Mouse (Mus musculus): ENCODE measurements at regions not wholly inside any gene's neighbourhood (a gene's known extent, or its start where the extent isn't known, plus 50 kb on each side); places are given as distances from the start of the nearest gene placed in this dataset.

DNA sequence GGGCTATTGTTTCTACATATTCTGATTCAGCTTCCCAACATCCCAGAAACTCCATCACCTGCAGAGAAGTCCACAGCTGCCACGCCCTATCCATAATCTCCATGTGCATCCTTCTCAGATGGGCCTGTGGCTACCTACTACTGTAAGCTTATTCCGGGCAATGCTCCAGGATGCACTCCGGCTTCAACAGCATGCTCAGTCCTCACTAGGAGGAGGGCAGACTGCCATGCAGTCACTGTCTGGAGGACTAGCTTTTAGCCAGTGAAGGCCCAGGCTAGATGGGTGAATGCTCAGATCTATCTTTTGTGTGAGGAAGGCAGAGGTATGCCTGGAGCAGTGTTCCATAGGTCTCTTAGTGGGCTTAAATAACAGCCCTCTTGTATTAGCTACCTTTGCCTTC lies 124.7 kb downstream of the Gm19935 start:
- Histone ChIP-seq H3K9me3 (ENCODE audit: control insufficient read depth) (no peaks in the 10 kb centered on the region), H3K4me1 (replicated peaks; ENCODE audit: control insufficient read depth, insufficient read depth, low read length) (no peaks in the 10 kb centered on the region), H3K4me2 (replicated peaks; ENCODE audit: low read depth) (no peak overlapping the region), H3K9ac (ENCODE audit: low read depth, low read length) (no peak overlapping the region), H3K27me3 (replicated peaks; ENCODE audit: control insufficient read depth, insufficient read depth, low read length) (no peaks in the 10 kb centered on the region), H3K36me3 (ENCODE audit: control insufficient read depth, insufficient read depth) (no peaks in the 10 kb centered on the region), H3K27ac (ENCODE audit: low read depth, low read length) (no peak overlapping the region), H3K4me3 (ENCODE audit: low read depth, low read length) (no peak overlapping the region)
- 91% methylated on average over 3 of the region's 3 CpGs for WGBS
- no peak for ATAC-seq
- no peak for TF ChIP-seq CTCF (IDR thresholded peaks at IDR 0.05; ENCODE audit: low read depth)

DNA sequence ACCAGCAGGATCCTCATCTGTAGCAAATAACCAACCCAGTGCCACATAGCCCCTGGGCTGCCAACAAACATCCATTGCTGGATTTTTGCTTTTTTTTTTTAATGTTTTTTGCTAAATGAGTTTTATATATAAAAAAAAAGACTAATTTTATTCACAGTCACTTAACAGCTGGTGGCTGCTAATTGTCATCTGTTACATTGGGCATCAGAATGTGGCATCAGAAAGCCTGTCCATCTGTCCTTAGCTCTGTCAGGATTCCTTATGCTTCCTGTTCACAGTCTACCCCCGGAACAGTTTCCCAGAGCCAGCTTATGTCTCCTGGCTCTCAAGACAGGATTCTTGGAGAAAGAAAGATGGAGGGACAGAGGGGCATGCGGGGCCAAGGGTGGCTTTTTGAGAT lies 132.1 kb downstream of the Gm19935 start:
- ATAC-seq: no peak
- TF ChIP-seq CTCF (IDR thresholded peaks at IDR 0.05; ENCODE audit: low read depth): no peak
- 96% methylated on average over 2 of the region's 2 CpGs for WGBS
- H3K27ac ChIP-seq (ENCODE audit: low read depth, low read length): no peak overlapping the region
- no peaks in the 10 kb centered on the region for H3K9me3 ChIP-seq (ENCODE audit: control insufficient read depth)
- H3K4me1 ChIP-seq (replicated peaks; ENCODE audit: control insufficient read depth, insufficient read depth, low read length): no peaks in the 10 kb centered on the region
- no peak overlapping the region for H3K4me2 ChIP-seq (replicated peaks; ENCODE audit: low read depth)
- H3K27me3 ChIP-seq (replicated peaks; ENCODE audit: control insufficient read depth, insufficient read depth, low read length): no peaks in the 10 kb centered on the region
- no peak overlapping the region for H3K4me3 ChIP-seq (ENCODE audit: low read depth, low read length)
- H3K36me3 ChIP-seq (ENCODE audit: control insufficient read depth, insufficient read depth): no peaks in the 10 kb centered on the region
- no peak overlapping the region for H3K9ac ChIP-seq (ENCODE audit: low read depth, low read length)

DNA sequence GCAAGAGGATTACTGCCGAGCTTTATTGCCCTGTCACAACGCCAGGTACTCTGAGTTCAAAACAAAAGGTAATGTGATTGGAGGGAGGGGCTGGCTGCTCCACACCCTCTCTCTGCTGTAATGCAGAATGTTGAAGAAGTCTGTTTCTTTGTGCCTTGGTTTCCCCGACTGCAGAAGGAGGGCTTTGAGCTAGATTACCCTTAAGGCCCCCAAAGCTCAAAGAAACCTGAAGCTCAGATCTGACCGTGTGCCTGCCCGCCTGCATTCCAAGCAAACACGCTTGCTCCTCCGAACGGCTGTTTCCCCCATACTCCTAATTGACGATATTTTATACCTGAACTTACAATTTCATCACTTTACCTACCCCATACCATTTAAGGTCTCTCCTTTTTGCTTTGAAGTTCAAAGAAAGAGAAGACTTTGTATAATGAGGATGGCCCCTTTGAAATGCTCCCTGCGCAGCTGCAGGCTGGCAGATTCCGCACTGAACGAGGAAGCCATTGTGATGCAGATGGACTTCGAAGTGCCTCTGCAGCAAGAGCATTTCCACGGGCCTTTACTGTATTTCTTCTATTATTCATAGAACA lies 146.6 kb downstream of the Gm19935 start:
- Histone ChIP-seq H3K4me1 (replicated peaks; ENCODE audit: control insufficient read depth, insufficient read depth, low read length) (no peaks in the 10 kb centered on the region), H3K4me2 (replicated peaks; ENCODE audit: low read depth) (peak overlapping the region; percentile 67), H3K36me3 (ENCODE audit: control insufficient read depth, insufficient read depth) (no peaks in the 10 kb centered on the region), H3K9me3 (ENCODE audit: control insufficient read depth) (no peaks in the 10 kb centered on the region), H3K27me3 (replicated peaks; ENCODE audit: control insufficient read depth, insufficient read depth, low read length) (no peaks in the 10 kb centered on the region), H3K9ac (ENCODE audit: low read depth, low read length) (no peak overlapping the region), H3K4me3 (ENCODE audit: low read depth, low read length) (peak overlapping the region; percentile 24), H3K27ac (ENCODE audit: low read depth, low read length) (no peak overlapping the region)
- no peak for TF ChIP-seq CTCF (IDR thresholded peaks at IDR 0.05; ENCODE audit: low read depth)
- no peak for ATAC-seq
- 7% methylated on average over 14 of the region's 14 CpGs for WGBS

DNA sequence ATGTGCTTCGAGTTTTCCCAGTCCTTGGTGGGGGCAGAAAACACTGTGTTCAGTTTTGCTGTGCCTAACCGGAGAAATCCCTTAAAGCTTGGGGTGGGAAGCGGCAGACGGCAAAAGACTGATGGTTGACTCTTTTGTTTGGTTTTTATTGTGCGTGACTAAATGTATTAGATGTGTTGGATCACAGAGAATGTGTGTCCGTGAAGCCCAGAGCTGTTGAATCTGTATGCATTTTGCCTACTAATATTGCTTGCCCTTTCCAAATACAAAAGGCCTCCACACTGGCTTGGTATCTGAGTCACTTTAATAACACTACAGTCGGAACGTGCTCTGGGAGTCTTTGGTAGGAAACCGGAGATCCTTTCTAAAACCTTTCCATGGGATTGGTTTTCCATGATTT lies 147.8 kb downstream of the Gm19935 start:
- H3K4me1 ChIP-seq (replicated peaks; ENCODE audit: control insufficient read depth, insufficient read depth, low read length): no peaks in the 10 kb centered on the region
- H3K4me3 ChIP-seq (ENCODE audit: low read depth, low read length): no peak overlapping the region
- no peak overlapping the region for H3K9ac ChIP-seq (ENCODE audit: low read depth, low read length)
- H3K27ac ChIP-seq (ENCODE audit: low read depth, low read length): no peak overlapping the region
- H3K36me3 ChIP-seq (ENCODE audit: control insufficient read depth, insufficient read depth): no peaks in the 10 kb centered on the region
- no peaks in the 10 kb centered on the region for H3K9me3 ChIP-seq (ENCODE audit: control insufficient read depth)
- TF ChIP-seq CTCF (IDR thresholded peaks at IDR 0.05; ENCODE audit: low read depth): no peak
- no peaks in the 10 kb centered on the region for H3K27me3 ChIP-seq (replicated peaks; ENCODE audit: control insufficient read depth, insufficient read depth, low read length)
- H3K4me2 ChIP-seq (replicated peaks; ENCODE audit: low read depth): no peak overlapping the region
- ATAC-seq: no peak
- WGBS: 64% methylated on average over 9 of the region's 9 CpGs

DNA sequence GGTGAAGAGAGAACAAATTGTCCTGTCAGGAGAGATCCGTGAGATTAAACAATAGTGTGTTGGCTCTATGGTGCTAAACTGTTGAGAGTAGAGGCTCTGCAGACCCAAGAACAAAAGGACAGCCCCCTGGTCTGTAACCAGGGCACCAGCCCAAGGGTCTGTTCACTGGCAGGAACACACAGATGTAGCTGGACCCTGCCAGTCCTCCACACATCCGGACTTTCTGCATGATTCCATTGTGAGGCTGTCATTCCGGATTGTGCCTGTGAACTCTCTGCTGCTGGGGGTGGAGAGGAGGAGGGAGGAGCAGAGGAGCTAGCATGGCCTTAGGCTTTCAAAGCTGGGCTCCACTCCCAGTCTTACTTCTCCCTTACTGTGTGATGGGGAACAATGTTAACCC lies 158.1 kb downstream of the Gm19935 start:
- TF ChIP-seq CTCF (IDR thresholded peaks at IDR 0.05; ENCODE audit: low read depth): no peak
- Histone ChIP-seq H3K4me1 (replicated peaks; ENCODE audit: control insufficient read depth, insufficient read depth, low read length) (no peaks in the 10 kb centered on the region), H3K4me2 (replicated peaks; ENCODE audit: low read depth) (no peak overlapping the region), H3K9me3 (ENCODE audit: control insufficient read depth) (0 out of 2 replicates have a peak, but pooled peaks cover 4% of the 10 kb centered on the region), H3K9ac (ENCODE audit: low read depth, low read length) (no peak overlapping the region), H3K4me3 (ENCODE audit: low read depth, low read length) (no peak overlapping the region), H3K36me3 (ENCODE audit: control insufficient read depth, insufficient read depth) (no peaks in the 10 kb centered on the region), H3K27me3 (replicated peaks; ENCODE audit: control insufficient read depth, insufficient read depth, low read length) (no peaks in the 10 kb centered on the region), H3K27ac (ENCODE audit: low read depth, low read length) (no peak overlapping the region)
- 22% methylated on average over 3 of the region's 3 CpGs for WGBS
- ATAC-seq: no peak

DNA sequence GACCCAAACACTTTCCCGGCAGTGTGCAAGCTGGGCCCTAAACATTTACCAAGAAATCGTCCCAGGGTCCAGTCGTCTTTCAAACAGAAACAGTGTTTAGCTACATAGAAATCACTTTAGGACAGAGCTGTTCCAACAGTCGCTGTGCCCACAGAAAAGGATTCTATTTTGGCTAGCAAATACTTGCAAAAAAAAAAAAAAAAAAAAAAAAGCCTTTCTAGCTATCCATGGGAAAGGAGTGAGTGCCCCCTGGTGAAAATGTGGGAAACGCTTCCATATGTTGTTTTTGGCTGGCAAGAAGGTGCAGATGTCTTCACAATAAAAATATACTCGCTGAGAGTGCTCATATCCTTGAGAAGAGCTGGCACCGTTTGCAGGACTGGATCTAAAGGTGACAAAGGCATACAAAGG lies 159.5 kb downstream of the Gm19935 start:
- H3K27ac ChIP-seq (ENCODE audit: low read depth, low read length): no peak overlapping the region
- H3K9ac ChIP-seq (ENCODE audit: low read depth, low read length): no peak overlapping the region
- H3K4me2 ChIP-seq (replicated peaks; ENCODE audit: low read depth): no peak overlapping the region
- TF ChIP-seq CTCF (IDR thresholded peaks at IDR 0.05; ENCODE audit: low read depth): peak; percentile 66
- 31% methylated on average over 7 of the region's 7 CpGs for WGBS
- no peak for ATAC-seq
- H3K9me3 ChIP-seq (ENCODE audit: control insufficient read depth): 0 out of 2 replicates have a peak, but pooled peaks cover 4% of the 10 kb centered on the region
- H3K4me1 ChIP-seq (replicated peaks; ENCODE audit: control insufficient read depth, insufficient read depth, low read length): no peaks in the 10 kb centered on the region
- no peaks in the 10 kb centered on the region for H3K27me3 ChIP-seq (replicated peaks; ENCODE audit: control insufficient read depth, insufficient read depth, low read length)
- no peak overlapping the region for H3K4me3 ChIP-seq (ENCODE audit: low read depth, low read length)
- no peaks in the 10 kb centered on the region for H3K36me3 ChIP-seq (ENCODE audit: control insufficient read depth, insufficient read depth)

DNA sequence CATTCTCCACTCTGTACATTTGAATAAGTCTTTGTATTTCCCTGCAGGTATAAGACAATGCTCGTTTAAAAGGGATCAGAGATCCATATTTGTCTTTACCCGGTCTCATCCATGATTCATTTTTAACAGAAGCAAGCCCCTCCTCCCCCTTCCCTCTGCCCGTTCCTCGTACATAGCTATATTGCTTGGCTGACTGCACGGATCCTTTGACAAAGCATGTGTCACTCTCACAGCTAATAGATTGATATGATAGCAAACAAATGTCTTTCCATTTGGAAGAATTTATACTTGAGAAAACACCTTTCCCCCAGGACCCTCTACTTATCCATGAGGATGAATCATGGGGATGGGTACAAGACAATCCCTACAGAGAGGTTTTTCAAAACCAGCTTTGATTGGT lies 160.1 kb downstream of the Gm19935 start:
- WGBS: 72% methylated on average over 5 of the region's 5 CpGs
- 0 out of 2 replicates have a peak, but pooled peaks cover 3% of the 10 kb centered on the region for H3K9me3 ChIP-seq (ENCODE audit: control insufficient read depth)
- H3K4me3 ChIP-seq (ENCODE audit: low read depth, low read length): no peak overlapping the region
- no peak overlapping the region for H3K9ac ChIP-seq (ENCODE audit: low read depth, low read length)
- no peaks in the 10 kb centered on the region for H3K4me1 ChIP-seq (replicated peaks; ENCODE audit: control insufficient read depth, insufficient read depth, low read length)
- no peak for TF ChIP-seq CTCF (IDR thresholded peaks at IDR 0.05; ENCODE audit: low read depth)
- no peaks in the 10 kb centered on the region for H3K27me3 ChIP-seq (replicated peaks; ENCODE audit: control insufficient read depth, insufficient read depth, low read length)
- H3K36me3 ChIP-seq (ENCODE audit: control insufficient read depth, insufficient read depth): no peaks in the 10 kb centered on the region
- H3K4me2 ChIP-seq (replicated peaks; ENCODE audit: low read depth): no peak overlapping the region
- ATAC-seq: no peak
- no peak overlapping the region for H3K27ac ChIP-seq (ENCODE audit: low read depth, low read length)

All from intestine, postnatal 0 days (tissue).